Mouse (Mus musculus) lung, postnatal 0 days (tissue): Measurements from ENCODE around the gene Pdlim4.

ENCODE experiments used
- CTCF ChIP-seq: IDR thresholded peaks from 2 replicates; pipeline ENCODE4 v1.5.1; 2016; ENCODE audit warnings: antibody characterized with exemption, mild to moderate bottlenecking
- EP300 ChIP-seq: IDR thresholded peaks from 2 replicates; pipeline ENCODE4 v1.6.1; 2016; ENCODE audit warnings: antibody characterized with exemption, mild to moderate bottlenecking, control low read depth

GRCm38 (mm10) chr11:54108131-54108530 lies 39.3 kb upstream of the Pdlim4 start:
- TF ChIP-seq EP300, result no peak
- TF ChIP-seq CTCF, result no peak
